Mouse (Mus musculus) liver, postnatal 0 days (tissue): Measurements from ENCODE around the gene Cdh23.

Experiments
- CTCF ChIP-seq: sonication (generic); IDR thresholded peaks from 2 replicates; pipeline ENCODE4 v1.5.1; 2016; ENCODE audit warnings: antibody characterized with exemption, low read depth
- EP300 ChIP-seq: IDR thresholded peaks from 2 replicates; pipeline ENCODE4 v1.6.1; 2016; ENCODE audit warnings: antibody characterized with exemption, low read depth, mild to moderate bottlenecking

- TF ChIP-seq CTCF (no peak), EP300 (no peak)
These were observed 417.5 kb downstream of the Cdh23 start for GRCm38 (mm10) chr10:60278786-60279185.
